Mouse (Mus musculus) forebrain, embryonic 14.5 days (tissue): ENCODE measurements around the gene Zfp148. TPM values are rescaled to one million over a fixed set of nuclear protein-coding genes. Genes with fewer than 3 reads are reported as not detected.
"Not testable (repeated sequence)": the region's sequence is repeated elsewhere in the genome, so short reads cannot be mapped to it uniquely, and the experiment has no call there.

Source experiments
- ATAC-seq: fragments of 200-750 bp; cut with Nextera tagmentation; 2 replicates; pipeline ENCODE4 v1.8.0; 2017; ENCODE audit warnings: mild to moderate bottlenecking, moderate library complexity
- DNase-seq: peaks from one replicate; pipeline ENCODE4 v3.0.0-alpha.2; 2015; ENCODE audit warnings: low spot score
- H3K27ac ChIP-seq: fragments of 300-500 bp; sonication (generic); 2 replicates; pipeline ENCODE4 v1.5.1; 2014; ENCODE audit warnings: low read depth, mild to moderate bottlenecking, control low read depth, low read length, moderate library complexity
- H3K27me3 ChIP-seq: fragments of 300-500 bp; sonication (generic); replicated peaks from 2 replicates; pipeline ENCODE4 v1.6.1; 2014; ENCODE audit warnings: low read length, control low read depth, mixed read lengths; ENCODE audit not compliant: control insufficient read depth, insufficient read depth
- H3K36me3 ChIP-seq: fragments of 300-500 bp; sonication (generic); 2 replicates; pipeline ENCODE4 v1.6.1; 2014; ENCODE audit warnings: low read length, control low read depth; ENCODE audit not compliant: control insufficient read depth, insufficient read depth
- H3K4me1 ChIP-seq: fragments of 300-500 bp; sonication (generic); 2 replicates; pipeline ENCODE4 v1.6.1; 2014; ENCODE audit warnings: antibody characterized with exemption, low read length, control low read depth; ENCODE audit not compliant: control insufficient read depth, insufficient read depth
- H3K4me2 ChIP-seq: fragments of 300-500 bp; sonication (generic); 2 replicates; pipeline ENCODE4 v1.6.1; 2014; ENCODE audit warnings: mild to moderate bottlenecking, control low read depth, low read length
- H3K4me3 ChIP-seq: fragments of 300-500 bp; sonication (generic); 2 replicates; pipeline ENCODE4 v1.5.1; 2014; ENCODE audit warnings: low read depth, low read length, control low read depth
- H3K9ac ChIP-seq: fragments of 300-500 bp; sonication (generic); 2 replicates; pipeline ENCODE4 v1.6.1; 2014; ENCODE audit warnings: mild to moderate bottlenecking, low read length, control low read depth, moderate library complexity
- H3K9me3 ChIP-seq: fragments of 300-500 bp; sonication (generic); replicated peaks from 2 replicates; pipeline ENCODE4 v1.6.1; 2016; ENCODE audit warnings: low read length, control low read depth, mixed read lengths; ENCODE audit not compliant: control insufficient read depth
- WGBS: fragments of 180-500 bp; shearing (Covaris S2); extraction: QIAGEN DNeasy Blood & Tissue Kit; methylation state at CpG from one replicate; pipeline ENCODE4 v1.1.7; 2014; 5-methylcytosine and 5-hydroxymethylcytosine counted together
- polyA plus RNA-seq: library from polyadenylated mRNA; unstranded; fragments of >200 nt; fragmentation: Nextera tagmentation; extraction: Ambion mirVana; gene quantifications from 2 replicates; pipeline ENCODE4 v1.2.1, GENCODE M21; 2014

The Zfp148 gene
- polyA plus RNA-seq, 1 experiment from 2014 or later: 58.1 TPM

DNA sequence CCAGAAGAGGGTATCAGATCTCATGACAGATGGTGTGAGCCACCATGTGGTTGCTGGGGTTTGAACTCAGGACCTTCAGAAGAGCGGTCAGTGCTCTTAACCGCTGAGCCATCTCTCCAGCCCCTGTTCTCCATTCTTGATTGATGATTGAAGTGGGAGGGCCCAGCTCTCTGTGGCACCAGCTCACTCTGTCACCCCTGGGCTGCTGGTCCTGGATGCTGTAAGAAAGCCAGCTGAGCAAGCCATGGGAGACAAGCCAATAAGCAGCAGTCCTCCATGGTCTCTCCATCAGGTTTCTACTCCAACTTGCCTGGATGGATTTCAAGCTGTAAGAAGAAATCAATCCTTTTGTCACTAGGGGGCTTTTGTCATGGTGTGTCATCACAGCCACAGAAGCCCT, 7.3 kb upstream of the Zfp148 start:
- Histone ChIP-seq H3K4me1 (no peaks in the 10 kb centered on the region), H3K27ac (no peak overlapping the region), H3K4me3 (no peak overlapping the region), H3K4me2 (no peak overlapping the region), H3K9ac (no peak overlapping the region), H3K9me3 (no peaks in the 10 kb centered on the region), H3K27me3 (no peaks in the 10 kb centered on the region), H3K36me3 (no peaks in the 10 kb centered on the region)
- DNase-seq (no peak), ATAC-seq (no peak)
- WGBS: 98% methylated on average over 2 of the region's 2 CpGs

DNA sequence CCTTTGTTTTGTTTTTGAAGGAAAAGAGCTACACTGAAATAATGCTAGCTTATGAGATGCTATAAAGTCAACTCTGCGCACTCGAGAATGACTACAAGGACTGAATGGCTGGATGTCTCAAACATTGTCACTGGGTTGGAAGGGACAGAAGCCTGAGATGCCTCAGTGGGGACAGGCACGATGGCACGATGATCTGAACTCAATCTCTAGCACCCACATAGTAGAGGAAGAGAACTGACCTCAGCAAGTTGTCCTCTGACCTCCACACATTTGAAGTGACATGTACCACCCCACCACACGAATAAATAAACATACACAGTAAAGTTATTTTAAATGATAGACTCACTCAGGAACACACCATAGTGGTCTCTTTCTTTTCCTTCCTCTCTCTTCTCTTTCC, 4.4 kb upstream of the Zfp148 start:
- Histone ChIP-seq H3K4me3 (no peak overlapping the region), H3K9me3 (no peaks in the 10 kb centered on the region), H3K27me3 (no peaks in the 10 kb centered on the region), H3K36me3 (no peaks in the 10 kb centered on the region), H3K27ac (no peak overlapping the region), H3K4me1 (peaks cover 6% of the 10 kb centered on the region; the same call in 1 of the 2 replicates), H3K4me2 (no peak overlapping the region), H3K9ac (no peak overlapping the region)
- DNase-seq (no peak), ATAC-seq (no peak)
- 86% methylated on average over 5 of the region's 5 CpGs for WGBS

DNA sequence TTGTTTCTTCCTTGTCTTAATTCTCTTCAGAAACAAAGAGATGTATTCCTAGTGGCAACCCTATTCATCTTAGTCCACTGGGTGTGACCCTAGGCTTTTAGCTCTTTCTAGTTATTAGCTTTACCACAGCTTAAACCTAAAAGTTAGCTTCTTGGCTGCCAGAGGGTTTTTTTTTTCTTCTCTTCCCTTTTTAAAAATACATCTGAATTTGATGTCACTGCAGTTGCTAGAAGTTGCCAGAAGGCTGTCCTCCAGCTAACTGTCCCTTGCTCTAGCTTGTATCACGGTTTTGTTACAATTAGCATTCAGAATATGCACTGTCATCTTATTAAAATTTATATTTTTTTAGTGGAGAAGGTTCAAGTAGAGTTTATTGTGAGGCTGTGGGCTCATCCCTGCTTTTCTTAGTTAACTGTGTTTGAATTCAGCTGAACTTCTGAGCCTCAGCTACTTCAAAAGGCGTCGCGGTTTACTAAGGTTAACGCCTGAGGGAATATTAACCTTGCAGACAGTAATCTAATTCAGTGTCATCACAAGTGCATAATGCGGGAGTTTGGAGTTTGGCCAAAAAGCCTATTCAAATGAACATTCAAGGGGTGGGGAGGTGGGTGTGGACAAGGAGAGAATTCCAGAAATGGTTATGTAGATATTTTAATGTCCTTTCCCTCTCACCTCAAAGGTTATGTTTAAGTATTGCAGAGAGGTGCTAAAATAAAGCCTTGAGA, 1.3 kb upstream of the Zfp148 start:
- no peaks in the 10 kb centered on the region for H3K9me3 ChIP-seq
- peak; percentile 73 for DNase-seq
- no peak for ATAC-seq
- no peaks in the 10 kb centered on the region for H3K36me3 ChIP-seq
- peak overlapping the region; percentile 55 for H3K4me2 ChIP-seq
- H3K27ac ChIP-seq: peak overlapping the region; percentile 94
- H3K9ac ChIP-seq: peak overlapping the region; percentile 97
- no peaks in the 10 kb centered on the region for H3K27me3 ChIP-seq
- WGBS: 26% methylated on average over 6 of the region's 6 CpGs
- peak overlapping the region; percentile 71; the same call in 1 of the 2 replicates for H3K4me3 ChIP-seq
- peaks cover 15% of the 10 kb centered on the region; the same call in 1 of the 2 replicates for H3K4me1 ChIP-seq

DNA sequence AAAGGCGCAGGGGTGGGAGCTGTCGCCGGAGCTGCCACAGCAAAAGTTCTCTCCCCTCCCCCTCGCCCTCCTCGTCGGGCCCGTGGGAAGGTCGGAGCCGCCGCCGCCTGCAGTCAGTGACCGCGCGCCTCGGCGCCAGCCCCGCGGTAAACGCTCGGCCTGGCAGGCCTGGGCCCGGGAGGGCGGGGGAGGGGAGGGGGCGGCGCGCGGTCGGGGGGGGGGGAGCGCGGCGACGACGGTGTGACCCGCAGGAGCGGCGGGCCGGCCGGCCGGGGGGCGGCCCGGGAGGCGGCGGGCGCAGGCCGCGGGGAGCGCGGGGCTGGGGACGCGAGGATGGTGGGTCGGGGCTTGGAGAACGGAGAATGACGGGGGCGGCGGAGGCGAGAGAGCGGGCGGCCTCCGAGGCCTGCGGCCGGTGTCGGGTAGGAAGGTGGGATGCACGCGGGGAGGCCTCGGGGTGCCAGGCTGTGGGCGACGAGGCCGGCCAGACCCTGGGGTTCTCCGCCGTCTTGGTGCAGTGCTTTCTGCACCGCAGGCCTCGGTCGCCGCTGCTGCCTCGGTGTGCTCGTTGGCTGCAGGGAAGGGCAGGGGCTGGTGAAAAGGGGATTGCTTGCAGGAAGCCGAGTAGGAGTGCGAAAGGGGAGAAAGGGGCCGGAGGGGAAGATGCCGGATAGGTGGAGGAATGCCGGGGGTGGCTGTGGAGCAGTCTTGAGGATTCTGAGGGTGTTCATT, 412 bp downstream of the Zfp148 start:
- ATAC-seq: peak; percentile 83
- WGBS: 1% methylated on average over 65 of the region's 80 CpGs

DNA sequence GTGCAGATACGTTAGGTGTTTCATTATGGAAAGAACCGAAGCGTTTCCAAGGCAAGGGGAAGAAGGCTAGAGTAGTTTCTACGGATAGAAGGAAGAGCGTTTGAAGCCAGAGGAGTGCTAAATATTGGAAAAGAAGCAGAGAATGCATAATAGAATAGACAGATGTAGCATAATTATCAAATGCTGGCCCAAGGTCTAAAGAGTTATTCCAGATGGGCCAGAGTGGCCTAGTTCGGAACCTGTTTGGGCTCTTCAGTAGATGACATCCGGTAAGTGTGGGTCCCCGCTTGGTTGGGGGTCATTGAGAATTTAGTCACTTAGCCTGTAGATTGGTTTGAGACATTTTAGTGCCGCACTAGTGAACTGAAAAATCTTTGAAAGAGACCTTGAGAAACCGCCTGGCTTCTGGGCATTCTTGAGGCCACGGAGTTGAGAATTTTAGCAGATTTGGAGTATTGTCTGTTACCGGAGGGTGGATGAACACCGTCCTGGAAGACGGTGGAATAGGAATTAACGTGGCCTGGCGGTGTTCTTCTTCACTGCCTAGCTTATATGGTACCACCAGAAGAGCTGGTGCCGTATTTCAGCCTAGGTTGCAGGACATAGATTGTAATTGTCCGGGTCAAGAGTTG, 1.1 kb downstream of the Zfp148 start:
- H3K36me3 ChIP-seq: no peaks in the 10 kb centered on the region
- peak overlapping the region; percentile 94 for H3K27ac ChIP-seq
- H3K4me2 ChIP-seq: peak overlapping the region; percentile 61
- peak overlapping the region; percentile 97 for H3K9ac ChIP-seq
- H3K4me3 ChIP-seq: peak overlapping the region; percentile 71
- H3K4me1 ChIP-seq: peaks cover 15% of the 10 kb centered on the region; the same call in 1 of the 2 replicates
- DNase-seq (peak; percentile 23), ATAC-seq (no peak)
- H3K9me3 ChIP-seq: no peaks in the 10 kb centered on the region
- WGBS: 3% methylated on average over 18 of the region's 18 CpGs
- H3K27me3 ChIP-seq: no peaks in the 10 kb centered on the region

More for the DNA sequence above, 412 bp downstream of the Zfp148 start:
- Histone ChIP-seq H3K9me3 (no peaks in the 10 kb centered on the region), H3K27me3 (no peaks in the 10 kb centered on the region), H3K9ac (peak overlapping the region; percentile 97), H3K36me3 (no peaks in the 10 kb centered on the region), H3K4me3 (peak overlapping the region; percentile 71), H3K27ac (peak overlapping the region; percentile 94), H3K4me1 (peaks cover 15% of the 10 kb centered on the region; the same call in 1 of the 2 replicates), H3K4me2 (peak overlapping the region; percentile 61)
- DNase-seq: peak; percentile 58

DNA sequence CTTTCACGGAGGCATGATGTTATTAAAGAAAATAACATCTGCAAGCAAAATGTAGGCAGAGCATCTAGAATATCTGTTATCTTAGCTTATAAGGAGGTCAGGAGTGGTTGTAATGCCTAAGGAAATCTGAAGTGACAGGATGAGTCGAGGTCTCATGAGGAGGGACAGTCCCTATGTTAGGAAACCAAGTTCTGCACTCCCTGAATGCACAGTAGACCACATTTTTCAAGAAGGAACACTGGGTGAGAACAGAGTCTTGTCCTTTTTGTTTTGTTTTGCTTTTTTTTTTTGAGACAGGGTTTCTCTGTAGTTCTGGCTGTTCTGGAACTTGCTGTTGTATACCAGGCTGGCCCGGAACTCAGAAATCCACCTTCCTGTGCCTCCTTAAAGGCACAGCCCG, 1.7 kb downstream of the Zfp148 start:
- no peaks in the 10 kb centered on the region for H3K27me3 ChIP-seq
- ATAC-seq (no peak), DNase-seq (no peak)
- H3K9ac ChIP-seq: peak overlapping the region; percentile 97
- H3K4me2 ChIP-seq: peak overlapping the region; percentile 61
- 37% methylated on average over 4 of the region's 4 CpGs for WGBS
- H3K36me3 ChIP-seq: no peaks in the 10 kb centered on the region
- 0 out of 2 replicates have a peak overlapping the region, but pooled peaks have one; percentile 34 for H3K27ac ChIP-seq
- H3K4me1 ChIP-seq: peaks cover 15% of the 10 kb centered on the region; the same call in 1 of the 2 replicates
- peak overlapping the region; percentile 71 for H3K4me3 ChIP-seq
- no peaks in the 10 kb centered on the region for H3K9me3 ChIP-seq

DNA sequence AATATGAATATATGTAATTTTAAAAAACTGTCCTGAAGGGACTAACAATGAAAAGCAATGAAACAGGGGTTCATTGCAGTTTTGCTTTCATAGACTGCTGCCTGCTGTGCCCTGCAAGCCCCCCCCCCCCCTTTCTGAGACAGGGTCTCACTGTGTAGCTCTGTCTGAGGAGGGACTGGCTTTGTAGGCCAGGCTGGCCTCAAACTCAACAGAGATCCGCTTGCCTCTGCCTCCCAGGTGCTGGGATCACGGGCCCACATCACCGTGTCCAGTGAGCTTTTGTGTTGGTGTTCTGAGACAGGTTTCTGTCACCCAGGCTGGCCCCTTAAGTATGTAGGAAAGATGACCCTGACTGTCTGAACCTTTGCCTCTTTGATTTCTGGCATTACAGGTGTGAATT, 2.9 kb downstream of the Zfp148 start:
- H3K4me3 ChIP-seq: no peak overlapping the region
- no peaks in the 10 kb centered on the region for H3K36me3 ChIP-seq
- H3K9me3 ChIP-seq: no peaks in the 10 kb centered on the region
- DNase-seq (no peak), ATAC-seq (no peak)
- 96% methylated on average over 3 of the region's 3 CpGs for WGBS
- peaks cover 15% of the 10 kb centered on the region; the same call in 1 of the 2 replicates for H3K4me1 ChIP-seq
- H3K27me3 ChIP-seq: no peaks in the 10 kb centered on the region
- H3K27ac ChIP-seq: no peak overlapping the region
- no peak overlapping the region for H3K9ac ChIP-seq
- no peak overlapping the region for H3K4me2 ChIP-seq

DNA sequence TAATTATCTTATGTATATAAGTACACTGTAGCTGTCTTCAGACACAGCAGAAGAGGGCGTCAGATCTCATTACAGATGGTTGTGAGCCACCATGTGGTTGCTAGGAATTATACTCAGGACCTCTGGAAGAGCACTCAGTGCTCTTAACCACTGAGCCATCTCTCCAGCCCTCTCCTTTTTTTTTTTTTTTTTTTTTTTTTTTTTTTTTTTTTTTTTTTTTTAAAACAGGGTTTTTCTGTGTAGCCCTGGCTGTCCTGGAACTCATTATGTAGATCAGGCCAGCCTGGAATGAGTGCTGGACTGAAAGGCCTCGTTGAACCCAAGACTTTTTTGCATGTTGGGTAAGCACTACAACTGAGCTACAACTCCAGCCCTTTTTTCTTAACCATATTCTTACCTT, 3.4 kb downstream of the Zfp148 start:
- H3K9me3 ChIP-seq, H3K4me2 ChIP-seq, DNase-seq, H3K27ac ChIP-seq, H3K9ac ChIP-seq, H3K36me3 ChIP-seq, ATAC-seq, H3K27me3 ChIP-seq, H3K4me3 ChIP-seq: not testable (repeated sequence)
- peaks cover 15% of the 10 kb centered on the region; the same call in 1 of the 2 replicates for H3K4me1 ChIP-seq
- WGBS: 74% methylated on average over 2 of the region's 2 CpGs
